Mouse (Mus musculus): ENCODE data around the gene Poglut1. TPM values are rescaled to one million over a fixed set of nuclear protein-coding genes. Genes with fewer than 3 reads are reported as not detected.
"Not testable (repeated sequence)": the region's sequence is repeated elsewhere in the genome, so short reads cannot be mapped to it uniquely, and the experiment has no call there.

Poglut1 gene
- polyA plus RNA-seq, 1 experiment from 2014 or later: 66.1 TPM

DNA sequence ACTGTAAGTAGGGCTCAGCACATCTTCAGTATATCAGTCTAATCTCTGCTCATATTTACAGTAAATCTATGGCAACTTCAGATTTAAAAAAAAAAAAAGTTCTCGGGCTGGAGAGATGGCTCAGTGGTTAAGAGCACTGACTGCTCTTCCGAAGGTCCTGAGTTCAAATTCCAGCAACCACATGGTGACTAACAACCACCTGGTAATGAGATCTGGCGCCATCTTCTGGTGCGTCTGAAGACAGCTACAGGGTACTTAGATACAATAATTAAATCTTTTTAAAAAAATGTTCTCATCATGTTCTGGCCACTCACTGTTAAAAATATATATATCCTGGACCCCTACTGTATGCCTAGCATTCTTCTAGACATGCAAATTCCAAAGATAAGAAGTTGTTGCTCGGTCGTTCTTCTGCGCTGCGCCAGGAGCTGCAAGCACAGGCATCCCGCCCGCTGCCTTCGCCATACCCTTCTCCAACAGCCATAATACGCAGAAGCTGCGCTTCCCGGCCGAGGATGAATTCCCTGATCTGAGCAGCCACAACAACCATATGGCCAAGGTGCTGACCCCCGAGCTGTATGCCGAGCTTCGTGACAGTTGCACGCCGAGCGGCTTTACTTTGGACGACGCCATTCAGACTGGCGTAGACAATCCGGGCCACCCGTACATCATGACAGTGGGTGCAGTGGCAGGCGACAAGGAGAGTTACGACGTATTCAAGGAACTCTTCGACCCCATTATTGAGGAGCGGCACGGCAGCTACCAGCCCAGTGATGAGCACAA lies 67.1 kb downstream of the Poglut1 start:
- Histone ChIP-seq H3K4me2 (replicated peaks) (peak overlapping the region; percentile 52), H3K27me3 (no peaks in the 10 kb centered on the region), H3K36me3 (no peaks in the 10 kb centered on the region), H3K9ac (replicated peaks) (peak overlapping the region; percentile 15; the same call in 1 of the 2 replicates), H3K4me1 (0 out of 2 replicates have a peak, but pooled peaks cover 5% of the 10 kb centered on the region), H3K4me3 (peak overlapping the region; percentile 38), H3K9me3 (no peaks in the 10 kb centered on the region; the same call in 1 of the 2 replicates), H3K27ac (replicated peaks) (no peak overlapping the region)
- peak; percentile 66 for ATAC-seq (replicated peaks)
- WGBS: 22% methylated on average over 32 of the region's 32 CpGs

GRCm38 (mm10) chr16:38481327-38481726 lies 68.7 kb downstream of the Poglut1 start:
- 80% methylated on average over 4 of the region's 4 CpGs for WGBS

DNA sequence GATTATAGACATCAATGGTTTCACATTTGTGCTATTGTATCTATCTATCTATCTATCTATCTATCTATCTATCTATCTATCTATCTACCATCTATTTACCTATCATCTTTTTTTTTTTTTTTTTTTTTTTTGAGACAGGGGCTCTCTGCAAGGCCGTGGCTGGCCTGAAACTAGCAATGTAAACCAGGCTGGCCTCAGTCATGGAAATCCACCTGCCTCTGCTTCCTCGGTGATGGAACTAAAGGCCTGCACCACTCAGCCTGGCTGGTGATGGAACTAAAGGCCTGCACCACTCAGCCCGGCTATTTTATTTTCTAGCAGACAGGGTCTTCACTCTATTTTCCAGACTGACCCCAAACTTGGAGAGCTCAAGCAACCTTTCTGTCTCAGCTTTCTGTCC lies 71.8 kb downstream of the Poglut1 start:
- Histone ChIP-seq H3K36me3 (no peaks in the 10 kb centered on the region), H3K27ac (replicated peaks) (no peak overlapping the region), H3K4me3 (no peak overlapping the region), H3K4me2 (replicated peaks) (no peak overlapping the region), H3K27me3 (no peaks in the 10 kb centered on the region), H3K9me3 (no peaks in the 10 kb centered on the region; the same call in 1 of the 2 replicates), H3K9ac (replicated peaks) (no peak overlapping the region), H3K4me1 (peaks cover 12% of the 10 kb centered on the region; the same call in 1 of the 2 replicates)
- WGBS: 90% methylated on average over 3 of the region's 3 CpGs
- no peak for ATAC-seq (replicated peaks)

More at GRCm38 (mm10) chr16:38481327-38481726, 68.7 kb downstream of the Poglut1 start:
- no peak for ATAC-seq (replicated peaks)
- Histone ChIP-seq H3K9ac (replicated peaks) (no peak overlapping the region), H3K9me3 (no peaks in the 10 kb centered on the region; the same call in 1 of the 2 replicates), H3K4me3 (no peak overlapping the region), H3K36me3 (no peaks in the 10 kb centered on the region), H3K4me1 (peaks cover 14% of the 10 kb centered on the region; the same call in 1 of the 2 replicates), H3K27me3 (no peaks in the 10 kb centered on the region), H3K27ac (replicated peaks) (no peak overlapping the region), H3K4me2 (replicated peaks) (no peak overlapping the region)

GRCm38 (mm10) chr16:38477241-38477608 lies 72.8 kb downstream of the Poglut1 start:
- H3K4me3 ChIP-seq: peak overlapping the region; percentile 40
- 0 out of 2 replicates have a peak, but pooled peaks have one; percentile 29 for ATAC-seq (replicated peaks)

DNA sequence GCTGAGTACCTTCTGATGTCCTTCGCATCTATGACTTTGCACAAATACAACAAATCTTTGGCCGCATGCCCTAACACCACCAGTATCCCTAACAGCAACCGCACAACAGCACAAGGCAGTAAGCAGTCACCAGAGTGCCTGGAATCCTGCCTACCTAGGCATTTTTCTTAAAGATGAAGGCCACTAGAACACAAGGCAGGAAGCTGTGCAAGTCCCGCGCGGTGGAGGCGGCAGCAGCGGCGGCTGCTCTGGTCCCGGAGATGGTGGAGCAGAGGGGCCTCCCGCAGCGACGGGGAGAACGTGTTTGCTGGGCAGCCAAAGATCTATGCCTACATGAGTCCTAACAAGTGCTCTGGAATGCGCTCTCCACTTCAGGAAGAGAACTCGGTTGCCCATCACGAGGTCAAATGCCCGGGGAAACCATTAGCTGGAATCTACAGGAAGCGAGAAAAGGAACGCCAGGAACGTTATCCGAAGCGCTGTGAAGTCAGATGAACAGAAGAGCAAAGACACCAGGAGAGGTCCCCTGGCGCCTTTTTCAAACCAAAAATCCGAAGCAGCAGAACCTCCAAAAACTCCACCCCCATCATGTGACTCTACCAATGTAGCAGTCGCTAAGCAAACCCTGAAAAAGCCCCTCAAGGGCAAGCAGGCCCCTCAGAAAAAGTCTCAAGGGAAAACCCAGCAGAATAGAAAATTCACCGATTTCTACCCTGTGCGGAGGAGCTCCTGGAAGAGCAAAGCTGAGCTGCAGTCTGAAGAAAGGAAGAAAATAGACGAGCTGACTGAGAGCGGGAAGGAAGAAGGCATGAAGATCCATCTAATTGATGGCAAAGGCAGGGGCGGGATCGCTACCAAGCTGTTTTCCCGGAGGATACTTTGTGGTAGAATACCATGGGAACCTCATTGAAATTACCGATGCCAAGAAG lies 73.5 kb downstream of the Poglut1 start:
- H3K9ac ChIP-seq (replicated peaks): peak overlapping the region; percentile 34
- peak; percentile 48 for ATAC-seq (replicated peaks)
- no peak overlapping the region for H3K27ac ChIP-seq (replicated peaks)
- H3K9me3 ChIP-seq: no peaks in the 10 kb centered on the region; the same call in 1 of the 2 replicates
- peak overlapping the region; percentile 40 for H3K4me3 ChIP-seq
- H3K27me3 ChIP-seq: no peaks in the 10 kb centered on the region
- peaks cover 11% of the 10 kb centered on the region; the same call in 1 of the 2 replicates for H3K4me1 ChIP-seq
- H3K4me2 ChIP-seq (replicated peaks): peak overlapping the region; percentile 68
- no peaks in the 10 kb centered on the region for H3K36me3 ChIP-seq
- WGBS: 11% methylated on average over 34 of the region's 34 CpGs

More at GRCm38 (mm10) chr16:38477241-38477608, 72.8 kb downstream of the Poglut1 start:
- H3K36me3 ChIP-seq; H3K9me3 ChIP-seq; H3K27me3 ChIP-seq; H3K27ac ChIP-seq (replicated peaks): not testable (repeated sequence)
- WGBS: 62% methylated on average over 14 of the region's 14 CpGs
- H3K4me2 ChIP-seq (replicated peaks): peak overlapping the region; percentile 68
- H3K9ac ChIP-seq (replicated peaks): peak overlapping the region; percentile 34; the same call in 1 of the 2 replicates
- peaks cover 11% of the 10 kb centered on the region; the same call in 1 of the 2 replicates for H3K4me1 ChIP-seq

DNA sequence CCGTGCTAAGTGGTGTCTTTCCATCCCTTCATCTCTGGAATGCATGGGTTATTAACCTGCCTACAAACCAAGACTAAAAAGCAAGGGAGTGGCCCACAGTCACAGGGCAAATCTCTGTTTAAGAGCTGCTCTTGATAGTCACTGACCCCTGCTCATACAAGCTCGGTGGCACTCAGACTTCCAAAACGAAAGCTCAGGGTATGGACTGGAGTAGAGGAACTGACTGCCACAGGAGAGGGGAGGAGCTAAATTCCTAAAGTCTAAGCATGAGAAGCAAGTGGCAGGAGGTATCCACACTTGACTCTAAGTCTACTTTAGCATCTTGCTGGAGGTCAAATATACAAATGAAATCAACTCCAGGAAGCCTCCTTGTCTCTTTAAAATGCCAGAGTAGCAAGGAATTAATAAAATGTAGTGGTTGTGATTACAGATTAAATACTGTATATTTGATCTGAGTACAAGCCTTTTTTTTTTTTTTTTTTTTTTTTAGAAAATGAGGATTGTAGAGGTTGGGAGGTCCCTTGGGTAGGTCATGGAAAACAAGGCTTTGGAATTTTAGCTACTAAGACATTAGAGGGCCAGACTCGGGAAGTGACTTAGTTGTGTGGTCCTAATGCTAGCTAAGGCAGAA lies 74.3 kb downstream of the Poglut1 start:
- Histone ChIP-seq H3K4me2 (replicated peaks) (peak overlapping the region; percentile 68), H3K4me3 (no peak overlapping the region), H3K9ac (replicated peaks) (no peak overlapping the region), H3K27ac (replicated peaks) (no peak overlapping the region), H3K4me1 (peaks cover 11% of the 10 kb centered on the region; the same call in 1 of the 2 replicates), H3K9me3 (no peaks in the 10 kb centered on the region; the same call in 1 of the 2 replicates), H3K36me3 (no peaks in the 10 kb centered on the region), H3K27me3 (no peaks in the 10 kb centered on the region)
- WGBS: 62% methylated on average over 4 of the region's 4 CpGs
- ATAC-seq (replicated peaks): no peak

Other genes with a start within 250 kb of the Poglut1 start
- 0.54 and 1.0 TPM in 2 replicates for gene Maats1, start 208.1 kb downstream of the Poglut1 start, polyA plus RNA-seq (2015; fragmentation: Nextera tagmentation; extraction: Ambion mirVana)
- 102 and 113 TPM in 2 replicates for gene Cox17, start 203.3 kb downstream of the Poglut1 start, polyA plus RNA-seq (2015; fragmentation: Nextera tagmentation; extraction: Ambion mirVana)
- not detected in 2 replicates for gene Gm21987, start 203.2 kb downstream of the Poglut1 start, polyA plus RNA-seq (2015; fragmentation: Nextera tagmentation; extraction: Ambion mirVana)
- 0.22 and 0.42 TPM in 2 replicates for gene Popdc2, start 188.0 kb downstream of the Poglut1 start, polyA plus RNA-seq (2015; fragmentation: Nextera tagmentation; extraction: Ambion mirVana)
- gene Pla1a, start 117.1 kb downstream of the Poglut1 start, polyA plus RNA-seq (2015; fragmentation: Nextera tagmentation; extraction: Ambion mirVana): 0.34 and 0.41 TPM in 2 replicates
- 131 and 141 TPM in 2 replicates for gene Adprh, start 97.6 kb downstream of the Poglut1 start, polyA plus RNA-seq (2015; fragmentation: Nextera tagmentation; extraction: Ambion mirVana)
- gene Cd80, start 94.7 kb downstream of the Poglut1 start, polyA plus RNA-seq (2015; fragmentation: Nextera tagmentation; extraction: Ambion mirVana): 0.55 and 0.59 TPM in 2 replicates
- 37.9 and 39.3 TPM in 2 replicates for gene Timmdc1, start 27.6 kb downstream of the Poglut1 start, polyA plus RNA-seq (2015; fragmentation: Nextera tagmentation; extraction: Ambion mirVana)
- gene Tmem39a, start 8.4 kb upstream of the Poglut1 start, polyA plus RNA-seq (2015; fragmentation: Nextera tagmentation; extraction: Ambion mirVana): 38.4 and 41.5 TPM in 2 replicates
- gene Arhgap31, start 163.0 kb upstream of the Poglut1 start, polyA plus RNA-seq (2015; fragmentation: Nextera tagmentation; extraction: Ambion mirVana): 3.4 and 3.6 TPM in 2 replicates
- 24.5 and 27.4 TPM in 2 replicates for gene B4galt4, start 192.0 kb upstream of the Poglut1 start, polyA plus RNA-seq (2015; fragmentation: Nextera tagmentation; extraction: Ambion mirVana)